Mouse (Mus musculus) MEL (cell line): ENCODE results near the gene Tsfm. TPM values are rescaled to one million over a fixed set of nuclear protein-coding genes. Genes with fewer than 3 reads are reported as not detected.

ENCODE experiments used
- DNase-seq: peaks from one replicate; pipeline ENCODE4 v3.0.0; 2011; ENCODE audit warnings: low read depth, low spot score
- H3K27ac ChIP-seq: 2 replicates; pipeline ENCODE4 v1.5.1; 2012; ENCODE audit warnings: low read depth, mild to moderate bottlenecking, control low read depth, low read length, moderate library complexity; ENCODE audit not compliant: control insufficient read depth
- H3K27me3 ChIP-seq, 2 experiments: fragments of 150-350 bp in 1 of 2; sonication (generic) in 1 of 2; 2 replicates each; pipeline ENCODE4 v1.6.1; 2012; ENCODE audit warnings: low read length in 2 of 2, mild to moderate bottlenecking in 2 of 2, improper control_type of control experiment in 1 of 2, moderate library complexity in 1 of 2; ENCODE audit not compliant: insufficient read depth in 2 of 2, control insufficient read depth in 1 of 2
- H3K36me3 ChIP-seq, 2 experiments: 2 replicates each; pipeline ENCODE4 v1.6.1; 2012 to 2014; ENCODE audit warnings: low read length in 2 of 2, improper control_type of control experiment in 1 of 2, inconsistent platforms in 1 of 2, mild to moderate bottlenecking in 1 of 2; ENCODE audit not compliant: insufficient read depth in 2 of 2, control insufficient read depth in 1 of 2
- H3K4me1 ChIP-seq, 2 experiments: fragments of 150-350 bp in 1 of 2; sonication (generic) in 1 of 2; 2 replicates each; pipeline ENCODE4 v1.6.1; 2012; ENCODE audit warnings: low read length in 2 of 2, improper control_type of control experiment in 1 of 2, mild to moderate bottlenecking in 1 of 2; ENCODE audit not compliant: insufficient read depth in 2 of 2, control insufficient read depth in 1 of 2
- H3K4me3 ChIP-seq, 2 experiments: fragments of 150-350 bp in 1 of 2; sonication (generic) in 1 of 2; 2 replicates each; pipeline ENCODE4 v1.5.1; 2012; ENCODE audit warnings: low read depth in 2 of 2, low read length in 2 of 2, mild to moderate bottlenecking in 2 of 2, moderate library complexity in 2 of 2, control low read depth in 1 of 2, improper control_type of control experiment in 1 of 2; ENCODE audit not compliant: control insufficient read depth in 1 of 2, insufficient read depth in 1 of 2
- H3K79me2 ChIP-seq: 2 replicates; pipeline ENCODE4 v1.6.1; 2012; ENCODE audit warnings: mild to moderate bottlenecking, low read length, moderate library complexity; ENCODE audit not compliant: control insufficient read depth, poor library complexity, insufficient read depth
- H3K9ac ChIP-seq: 2 replicates; pipeline ENCODE4 v1.6.1; 2012; ENCODE audit warnings: low read depth, mild to moderate bottlenecking, control low read depth, low read length, moderate library complexity; ENCODE audit not compliant: control insufficient read depth, poor library complexity, severe bottlenecking
- H3K9me3 ChIP-seq: fragments of 150-350 bp; sonication (generic); replicated peaks from 2 replicates; pipeline ENCODE4 v1.6.1; 2012; ENCODE audit warnings: mild to moderate bottlenecking, low read length, improper control_type of control experiment, moderate library complexity; ENCODE audit not compliant: insufficient read depth
- BHLHE40 ChIP-seq: IDR thresholded peaks from 2 replicates; pipeline ENCODE4 v1.6.1; 2012; ENCODE audit warnings: low read depth, mild to moderate bottlenecking, inconsistent platforms, low read length, improper control_type of control experiment, borderline replicate concordance
- CHD2 ChIP-seq: IDR thresholded peaks from 2 replicates; pipeline ENCODE4 v1.6.1; 2011; ENCODE audit warnings: low read length, improper control_type of control experiment
- CTCF ChIP-seq, 3 experiments: IDR thresholded peaks in 2 of 3; conservative IDR thresholded peaks in 1 of 3; 2 replicates each; pipeline ENCODE4 v1.5.1; 2011 to 2012; ENCODE audit warnings: low read length in 3 of 3, low read depth in 2 of 3, mild to moderate bottlenecking in 2 of 3, improper control_type of control experiment in 1 of 3, inconsistent platforms in 1 of 3, mixed read lengths in 1 of 3, moderate library complexity in 1 of 3; ENCODE audit not compliant: control insufficient read depth in 1 of 3, insufficient read depth in 1 of 3, poor library complexity in 1 of 3, severe bottlenecking in 1 of 3
- E2F4 ChIP-seq: IDR thresholded peaks from 2 replicates; pipeline ENCODE4 v1.6.1; 2011; ENCODE audit warnings: low read depth, low read length, improper control_type of control experiment, borderline replicate concordance
- ELF1 ChIP-seq: IDR thresholded peaks from 2 replicates; pipeline ENCODE4 v1.6.1; 2014; ENCODE audit warnings: low read depth, mild to moderate bottlenecking, inconsistent platforms, low read length, improper control_type of control experiment, moderate library complexity
- EP300 ChIP-seq, 2 experiments: IDR thresholded peaks; 2 replicates each; pipeline ENCODE4 v1.6.1; 2011; ENCODE audit warnings: improper control_type of control experiment in 2 of 2, low read length in 2 of 2, low read depth in 1 of 2, mild to moderate bottlenecking in 1 of 2
- ETS1 ChIP-seq: IDR thresholded peaks from 2 replicates; pipeline ENCODE4 v1.6.1; 2012; ENCODE audit warnings: low read depth, mild to moderate bottlenecking, inconsistent platforms, low read length, improper control_type of control experiment, moderate library complexity
- GABPA ChIP-seq: IDR thresholded peaks from 2 replicates; pipeline ENCODE4 v1.6.1; 2012; ENCODE audit warnings: low read depth, mild to moderate bottlenecking, inconsistent platforms, low read length, improper control_type of control experiment, moderate library complexity
- HCFC1 ChIP-seq: IDR thresholded peaks from 2 replicates; pipeline ENCODE4 v1.6.1; 2012; ENCODE audit warnings: low read depth, mild to moderate bottlenecking, inconsistent platforms, low read length, improper control_type of control experiment, moderate library complexity
- KAT2A ChIP-seq: conservative IDR thresholded peaks from 2 replicates; pipeline ENCODE4 v1.6.1; 2012; ENCODE audit warnings: low read depth, low read length, improper control_type of control experiment, inconsistent platforms
- MAX ChIP-seq: IDR thresholded peaks from 2 replicates; pipeline ENCODE4 v1.6.1; 2011; ENCODE audit warnings: low read length, improper control_type of control experiment
- MEF2A ChIP-seq: IDR thresholded peaks from 2 replicates; pipeline ENCODE4 v1.6.1; 2014; ENCODE audit warnings: low read depth, mild to moderate bottlenecking, inconsistent platforms, low read length, improper control_type of control experiment; ENCODE audit not compliant: poor library complexity, insufficient replicate concordance, severe bottlenecking; ENCODE audit errors: extremely low read depth
- MYC ChIP-seq: IDR thresholded peaks from 2 replicates; pipeline ENCODE4 v1.6.1; 2011; ENCODE audit warnings: low read depth, mild to moderate bottlenecking, low read length, improper control_type of control experiment, moderate library complexity
- NELFE ChIP-seq: IDR thresholded peaks from 2 replicates; pipeline ENCODE4 v1.6.1; 2011; ENCODE audit warnings: low read depth, low read length, improper control_type of control experiment
- RAD21 ChIP-seq: IDR thresholded peaks from 2 replicates; pipeline ENCODE4 v1.6.1; 2011; ENCODE audit warnings: mild to moderate bottlenecking, low read depth, low read length, improper control_type of control experiment
- RCOR1 ChIP-seq: IDR thresholded peaks from 2 replicates; pipeline ENCODE4 v1.6.1; 2012; ENCODE audit warnings: low read depth, mild to moderate bottlenecking, inconsistent platforms, low read length, improper control_type of control experiment
- SMC3 ChIP-seq: IDR thresholded peaks from 2 replicates; pipeline ENCODE4 v1.6.1; 2011; ENCODE audit warnings: low read depth, low read length, improper control_type of control experiment
- TBP ChIP-seq: IDR thresholded peaks from 2 replicates; pipeline ENCODE4 v1.8.0; 2011; ENCODE audit warnings: low read depth, low read length, improper control_type of control experiment
- USF2 ChIP-seq, 2 experiments: IDR thresholded peaks; 2 replicates each; pipeline ENCODE4 v1.6.1; 2011 to 2012; ENCODE audit warnings: improper control_type of control experiment in 2 of 2, low read length in 2 of 2, borderline replicate concordance in 1 of 2, inconsistent platforms in 1 of 2, low read depth in 1 of 2, mild to moderate bottlenecking in 1 of 2; ENCODE audit not compliant: insufficient read depth in 1 of 2
- ZKSCAN1 ChIP-seq: IDR thresholded peaks from 2 replicates; pipeline ENCODE4 v1.6.1; 2012; ENCODE audit warnings: low read depth, mild to moderate bottlenecking, inconsistent platforms, low read length, improper control_type of control experiment, moderate library complexity
- ZMIZ1 ChIP-seq: IDR thresholded peaks from 2 replicates; pipeline ENCODE4 v1.6.1; 2012; ENCODE audit warnings: low read depth, mild to moderate bottlenecking, inconsistent platforms, low read length, improper control_type of control experiment, moderate library complexity
- ZNF384 ChIP-seq: IDR thresholded peaks from 2 replicates; pipeline ENCODE4 v1.6.1; 2012; ENCODE audit warnings: low read depth, mild to moderate bottlenecking, inconsistent platforms, low read length, improper control_type of control experiment
- polyA plus RNA-seq, 2 experiments: library from polyadenylated mRNA; stranded (reverse) in 1 of 2; unstranded in 1 of 2; fragments of >175 nt in 1 of 2; fragments of >200 nt in 1 of 2; gene quantifications; 2 replicates each; pipeline versions ENCODE4 v1.2.1 to v1.2.4; 2012; ENCODE audit warnings: low replicate concordance in 2 of 2, low read depth in 1 of 2; ENCODE audit not compliant: insufficient read length in 2 of 2, insufficient read depth in 1 of 2, missing spikeins in 1 of 2
- total RNA-seq: library from RNA; depleted of rRNA; stranded (reverse); fragments of 300-350 nt; gene quantifications from 2 replicates; pipeline ENCODE4 v1.2.3, GENCODE M21; 2012

Gene Tsfm
- total and polyA plus RNA-seq, 3 experiments: 84.7 to 90.0 TPM; not detected in 1

GRCm38 (mm10) chr10:126981746-126982145 is 48.9 kb downstream of the Tsfm start:
- Histone ChIP-seq H3K27me3 (no peaks in the 10 kb centered on the region), H3K79me2 (peaks cover 39% of the 10 kb centered on the region), H3K4me3 (no peak overlapping the region), H3K9me3 (no peaks in the 10 kb centered on the region), H3K27ac (no peak overlapping the region), H3K36me3 (peaks cover 0 to 5% of the 10 kb centered on the region in 2 experiments; a peak in 3 of 4 replicates), H3K4me1 (peaks cover 2 to 24% of the 10 kb centered on the region in 2 experiments; a peak in 2 of 4 replicates), H3K9ac (no peak overlapping the region)
- TF ChIP-seq MAX (no peak), TBP (no peak), CTCF (IDR thresholded peaks at IDR 0.05 in 2 of 3, conservative IDR thresholded peaks at IDR 0.05 in 1 of 3; ENCODE audit: control insufficient read depth in 1 of 3, insufficient read depth in 1 of 3, low read depth in 2 of 3, low read length in 3 of 3, poor library complexity in 1 of 3, severe bottlenecking in 1 of 3) (no peak), SMC3 (no peak), ZMIZ1 (no peak), ETS1 (no peak), MYC (no peak), RAD21 (no peak)
- DNase-seq: no peak

- no peak for DNase-seq
- peaks cover 39% of the 10 kb centered on the region for H3K79me2 ChIP-seq
- H3K27ac ChIP-seq: no peak overlapping the region
- H3K4me1 ChIP-seq: peaks cover 2 to 17% of the 10 kb centered on the region in 2 experiments; a peak in 2 of 4 replicates
- H3K9me3 ChIP-seq: no peaks in the 10 kb centered on the region
- H3K27me3 ChIP-seq: peaks cover 0 to 1% of the 10 kb centered on the region in 2 experiments; a peak in 2 of 4 replicates
- H3K36me3 ChIP-seq: peaks cover 0 to 5% of the 10 kb centered on the region in 2 experiments; a peak in 3 of 4 replicates
- no peak overlapping the region for H3K4me3 ChIP-seq
- TF ChIP-seq ZKSCAN1 (no peak), KAT2A (no peak), USF2 (IDR thresholded peaks at IDR 0.05; ENCODE audit: borderline replicate concordance in 1 of 2, insufficient read depth in 1 of 2, low read depth in 1 of 2, low read length in 2 of 2) (no peak), GABPA (no peak), ZNF384 (no peak), CHD2 (no peak), MEF2A (no peak), EP300 (IDR thresholded peaks at IDR 0.05; ENCODE audit: low read depth in 1 of 2, low read length in 2 of 2) (no peak), E2F4 (no peak), SMC3 (no peak), NELFE (no peak), RAD21 (no peak), ETS1 (no peak), HCFC1 (no peak), RCOR1 (no peak), BHLHE40 (no peak), CTCF (IDR thresholded peaks at IDR 0.05 in 2 of 3, conservative IDR thresholded peaks at IDR 0.05 in 1 of 3; ENCODE audit: control insufficient read depth in 1 of 3, insufficient read depth in 1 of 3, low read depth in 2 of 3, low read length in 3 of 3, poor library complexity in 1 of 3, severe bottlenecking in 1 of 3) (no peak), ELF1 (no peak)
- TF ChIP-seq, all 39 proteins: peak for 0
- H3K9ac ChIP-seq: no peak overlapping the region
Observed at GRCm38 (mm10) chr10:126980933-126981530, 49.6 kb downstream of the Tsfm start.
